Mouse (Mus musculus) lung, embryonic 16.5 days (tissue): ENCODE measurements around the gene Tfdp2. TPM values are rescaled to one million over a fixed set of nuclear protein-coding genes. Genes with fewer than 3 reads are reported as not detected.

Experiments
- ATAC-seq: fragments of 200-750 bp; cut with Nextera tagmentation; 2 replicates; pipeline ENCODE4 v1.8.0; 2017; ENCODE audit warnings: low read depth, mild to moderate bottlenecking, moderate library complexity
- H3K27ac ChIP-seq: fragments of 300-500 bp; sonication (generic); 2 replicates; pipeline ENCODE4 v1.5.1; 2014; ENCODE audit warnings: mild to moderate bottlenecking, control low read depth, low read length
- H3K27me3 ChIP-seq: fragments of 300-500 bp; sonication (generic); 2 replicates; pipeline ENCODE4 v1.6.1; 2014; ENCODE audit warnings: low read depth, low read length, mixed read lengths; ENCODE audit not compliant: control insufficient read depth, insufficient read depth
- H3K36me3 ChIP-seq: fragments of 300-500 bp; sonication (generic); 2 replicates; pipeline ENCODE4 v1.6.1; 2014; ENCODE audit warnings: low read length; ENCODE audit not compliant: control insufficient read depth, insufficient read depth
- H3K4me1 ChIP-seq: fragments of 300-500 bp; sonication (generic); replicated peaks from 2 replicates; pipeline ENCODE4 v1.6.1; 2014; ENCODE audit warnings: low read length, mixed read lengths; ENCODE audit not compliant: control insufficient read depth, insufficient read depth
- H3K4me2 ChIP-seq: fragments of 300-500 bp; sonication (generic); 2 replicates; pipeline ENCODE4 v1.6.1; 2014; ENCODE audit warnings: low read depth, low read length, control low read depth
- H3K4me3 ChIP-seq: fragments of 300-500 bp; sonication (generic); 2 replicates; pipeline ENCODE4 v1.5.1; 2014; ENCODE audit warnings: mild to moderate bottlenecking, low read length, control low read depth
- H3K9ac ChIP-seq: fragments of 300-500 bp; sonication (generic); 2 replicates; pipeline ENCODE4 v1.6.1; 2014; ENCODE audit warnings: low read length, control low read depth
- H3K9me3 ChIP-seq: fragments of 300-500 bp; sonication (generic); 2 replicates; pipeline ENCODE4 v1.6.1; 2016; ENCODE audit warnings: low read length; ENCODE audit not compliant: control insufficient read depth
- WGBS: fragments of 180-500 bp; shearing (Covaris S2); extraction: QIAGEN DNeasy Blood & Tissue Kit; methylation state at CpG from one replicate; pipeline ENCODE4 v1.1.7; 2014; 5-methylcytosine and 5-hydroxymethylcytosine counted together
- polyA plus RNA-seq: library from polyadenylated mRNA; unstranded; fragments of >200 nt; fragmentation: Nextera tagmentation; extraction: Ambion mirVana; gene quantifications from 2 replicates; pipeline ENCODE4 v1.2.1, GENCODE M21; 2015

Tfdp2 gene
- polyA plus RNA-seq, 1 experiment from 2014 or later, result 39.2 TPM

- Histone ChIP-seq H3K9ac (no peak overlapping the region), H3K4me3 (no peak overlapping the region), H3K27me3 (no peaks in the 10 kb centered on the region), H3K36me3 (no peaks in the 10 kb centered on the region), H3K27ac (no peak overlapping the region), H3K4me2 (no peak overlapping the region), H3K4me1 (no peaks in the 10 kb centered on the region), H3K9me3 (no peaks in the 10 kb centered on the region)
- peak; percentile 20; the same call in 1 of the 2 replicates for ATAC-seq
- 85% methylated on average over 10 of the region's 10 CpGs for WGBS
Measured at GRCm38 (mm10) chr9:96241134-96242097, 45.3 kb downstream of the Tfdp2 start.

DNA sequence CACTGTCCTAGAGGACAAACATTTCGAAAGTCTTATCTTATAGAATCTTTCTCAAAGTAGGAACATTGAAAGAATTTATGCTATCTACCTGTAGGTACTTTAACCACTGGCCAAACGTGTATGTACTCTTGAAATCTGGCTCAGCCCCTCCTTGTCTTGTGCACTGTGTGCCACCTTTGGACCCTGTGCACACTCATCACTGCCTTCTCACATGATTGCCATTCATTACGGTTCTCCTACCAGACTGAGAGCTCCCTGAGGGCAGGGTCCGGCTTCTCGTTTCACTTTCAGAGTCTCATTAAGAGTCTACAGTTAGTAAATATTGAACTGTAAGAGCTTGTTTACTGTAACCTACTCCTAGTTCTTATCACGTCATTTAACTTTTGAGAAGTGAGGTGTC lies 47.8 kb downstream of the Tfdp2 start:
- no peak overlapping the region for H3K27ac ChIP-seq
- H3K4me2 ChIP-seq, result no peak overlapping the region
- no peaks in the 10 kb centered on the region for H3K27me3 ChIP-seq
- no peak overlapping the region for H3K9ac ChIP-seq
- no peak overlapping the region for H3K4me3 ChIP-seq
- H3K4me1 ChIP-seq, result no peaks in the 10 kb centered on the region
- no peak for ATAC-seq
- H3K36me3 ChIP-seq, result no peaks in the 10 kb centered on the region
- H3K9me3 ChIP-seq, result no peaks in the 10 kb centered on the region
- 47% methylated on average over 6 of the region's 6 CpGs for WGBS

GRCm38 (mm10) chr9:96254812-96255211 lies 58.7 kb downstream of the Tfdp2 start:
- Histone ChIP-seq H3K36me3 (no peaks in the 10 kb centered on the region), H3K9ac (no peak overlapping the region), H3K27ac (no peak overlapping the region), H3K9me3 (no peaks in the 10 kb centered on the region), H3K4me3 (no peak overlapping the region), H3K4me2 (no peak overlapping the region), H3K27me3 (no peaks in the 10 kb centered on the region), H3K4me1 (no peaks in the 10 kb centered on the region)
- WGBS, result 90% methylated on average over 2 of the region's 2 CpGs
- no peak for ATAC-seq

DNA sequence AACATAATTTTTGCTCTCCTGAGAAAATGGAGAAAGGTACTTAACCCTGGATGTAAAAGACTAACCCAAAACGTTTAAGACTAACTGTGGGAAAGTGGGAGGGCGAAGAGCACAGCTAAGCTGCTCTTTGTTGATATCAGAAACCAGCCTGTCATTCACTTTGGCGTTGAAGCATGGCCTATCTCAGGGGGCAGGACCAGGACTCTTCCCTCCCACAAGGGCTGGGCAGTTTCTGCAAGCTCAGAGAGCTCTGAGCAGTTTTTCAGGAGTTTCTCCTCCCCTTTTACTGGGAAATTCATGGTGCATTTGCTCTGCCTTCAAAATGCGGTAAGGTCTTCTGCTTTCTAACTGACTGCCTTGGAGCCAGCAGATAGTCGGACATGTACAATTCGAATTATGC lies 62.4 kb downstream of the Tfdp2 start:
- H3K4me3 ChIP-seq, result no peak overlapping the region
- H3K36me3 ChIP-seq, result no peaks in the 10 kb centered on the region
- no peak overlapping the region for H3K4me2 ChIP-seq
- no peak for ATAC-seq
- WGBS, result 17% methylated on average over 6 of the region's 6 CpGs
- H3K9ac ChIP-seq, result no peak overlapping the region
- no peaks in the 10 kb centered on the region for H3K4me1 ChIP-seq
- no peaks in the 10 kb centered on the region for H3K27me3 ChIP-seq
- H3K9me3 ChIP-seq, result no peaks in the 10 kb centered on the region
- no peak overlapping the region for H3K27ac ChIP-seq

DNA sequence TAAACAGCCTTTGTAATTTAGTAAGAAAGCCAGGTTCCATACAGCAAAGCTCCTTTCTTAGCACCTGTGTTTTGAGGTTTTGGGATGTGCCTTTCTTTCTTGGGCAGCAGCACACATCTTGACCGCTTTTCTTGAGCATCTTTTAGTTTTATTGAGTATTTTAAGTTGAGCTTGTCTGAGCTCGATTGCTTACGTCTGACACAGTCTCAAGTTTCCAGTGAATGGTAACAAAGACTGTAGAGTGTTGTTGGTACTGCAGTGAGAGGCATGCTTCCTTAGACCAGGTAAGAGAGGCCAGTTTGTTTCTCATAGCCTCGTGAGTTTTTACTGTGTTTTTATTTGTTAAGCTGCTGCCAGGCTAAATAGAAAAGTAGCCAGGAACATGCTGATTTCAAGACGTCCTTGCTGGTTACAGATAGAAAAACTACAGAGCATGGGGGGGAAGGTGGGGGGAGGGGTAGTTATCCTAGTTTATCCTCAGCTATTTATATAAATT lies 63.0 kb downstream of the Tfdp2 start:
- Histone ChIP-seq H3K4me3 (peak overlapping the region; percentile 45), H3K27ac (no peak overlapping the region), H3K4me1 (no peaks in the 10 kb centered on the region), H3K36me3 (no peaks in the 10 kb centered on the region), H3K9ac (no peak overlapping the region), H3K27me3 (no peaks in the 10 kb centered on the region), H3K9me3 (no peaks in the 10 kb centered on the region), H3K4me2 (peak overlapping the region; percentile 49)
- WGBS, result 8% methylated on average over 5 of the region's 5 CpGs
- ATAC-seq, result no peak

DNA sequence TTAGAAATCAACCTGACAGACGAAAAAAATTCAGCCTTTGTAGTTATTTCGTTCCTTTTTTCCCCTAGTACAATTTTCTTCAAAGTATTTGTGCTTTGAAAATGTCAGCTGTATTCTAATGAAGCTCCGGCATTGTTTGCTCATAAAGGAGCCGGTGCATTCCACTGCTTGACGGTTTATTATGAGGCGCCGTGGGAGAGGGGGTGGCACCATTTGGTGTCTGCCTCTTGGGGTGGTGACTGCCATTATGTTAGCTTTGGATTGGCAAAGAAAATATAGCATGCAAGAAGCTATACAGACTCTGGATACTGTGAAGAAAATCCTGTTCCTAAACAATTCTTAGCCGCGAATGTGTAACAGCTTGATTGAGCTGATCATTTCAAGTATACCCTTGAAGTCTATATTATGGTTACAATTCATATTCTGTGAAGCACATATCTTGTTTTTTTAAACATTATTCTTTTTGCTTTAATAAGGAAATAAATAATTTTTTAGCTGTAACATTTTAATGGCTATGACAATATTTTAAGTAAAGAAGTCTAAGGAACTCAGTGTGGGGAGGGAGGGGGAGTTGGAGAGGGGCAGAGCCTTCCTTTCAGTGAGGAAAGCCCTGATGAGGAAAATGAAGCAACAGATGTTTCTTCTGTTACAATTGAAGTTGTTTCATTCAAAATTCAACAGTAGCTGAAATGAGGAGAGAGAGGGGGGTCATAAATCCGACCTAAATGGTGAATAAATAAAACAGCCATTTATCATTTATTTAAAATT lies 63.9 kb downstream of the Tfdp2 start:
- no peaks in the 10 kb centered on the region for H3K36me3 ChIP-seq
- H3K4me1 ChIP-seq, result no peaks in the 10 kb centered on the region
- 8% methylated on average over 10 of the region's 10 CpGs for WGBS
- no peak overlapping the region for H3K27ac ChIP-seq
- peak overlapping the region; percentile 59 for H3K9ac ChIP-seq
- no peaks in the 10 kb centered on the region for H3K9me3 ChIP-seq
- peak; percentile 43; the same call in 1 of the 2 replicates for ATAC-seq
- H3K27me3 ChIP-seq, result no peaks in the 10 kb centered on the region
- H3K4me2 ChIP-seq, result peak overlapping the region; percentile 59
- H3K4me3 ChIP-seq, result peak overlapping the region; percentile 41

- Histone ChIP-seq H3K27me3 (no peaks in the 10 kb centered on the region), H3K9me3 (no peaks in the 10 kb centered on the region), H3K4me1 (no peaks in the 10 kb centered on the region), H3K36me3 (no peaks in the 10 kb centered on the region), H3K9ac (no peak overlapping the region), H3K4me3 (no peak overlapping the region), H3K27ac (no peak overlapping the region), H3K4me2 (no peak overlapping the region)
- no peak for ATAC-seq
- 81% methylated on average over 4 of the region's 4 CpGs for WGBS
Measured at GRCm38 (mm10) chr9:96261101-96261500, 65.0 kb downstream of the Tfdp2 start.

DNA sequence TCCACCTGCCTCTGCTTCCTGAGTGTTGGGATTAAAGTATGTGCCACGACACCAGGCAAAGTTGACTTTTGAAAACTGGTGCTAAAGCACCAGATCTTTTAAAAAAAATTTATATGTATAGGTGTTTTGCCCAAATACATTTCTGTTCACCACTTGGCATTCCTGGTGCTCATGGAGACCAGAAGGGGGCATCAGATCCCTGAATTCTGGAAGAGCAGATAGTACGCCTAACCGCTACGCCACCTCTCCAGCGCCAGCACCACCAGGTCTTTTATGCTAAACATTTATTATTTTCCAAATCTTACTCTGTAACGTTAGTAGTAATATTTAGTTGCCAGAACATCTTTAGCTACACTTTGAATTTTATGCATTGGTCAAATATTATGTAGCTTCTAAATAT lies 65.9 kb downstream of the Tfdp2 start:
- no peak overlapping the region for H3K4me2 ChIP-seq
- H3K27ac ChIP-seq, result no peak overlapping the region
- H3K9me3 ChIP-seq, result no peaks in the 10 kb centered on the region
- H3K4me3 ChIP-seq, result no peak overlapping the region
- no peaks in the 10 kb centered on the region for H3K36me3 ChIP-seq
- no peak for ATAC-seq
- no peak overlapping the region for H3K9ac ChIP-seq
- WGBS, result 91% methylated on average over 6 of the region's 6 CpGs
- H3K4me1 ChIP-seq, result no peaks in the 10 kb centered on the region
- no peaks in the 10 kb centered on the region for H3K27me3 ChIP-seq
